8 mouse cellular contexts compared by ENCODE assay signal in the genomic region with DNA sequence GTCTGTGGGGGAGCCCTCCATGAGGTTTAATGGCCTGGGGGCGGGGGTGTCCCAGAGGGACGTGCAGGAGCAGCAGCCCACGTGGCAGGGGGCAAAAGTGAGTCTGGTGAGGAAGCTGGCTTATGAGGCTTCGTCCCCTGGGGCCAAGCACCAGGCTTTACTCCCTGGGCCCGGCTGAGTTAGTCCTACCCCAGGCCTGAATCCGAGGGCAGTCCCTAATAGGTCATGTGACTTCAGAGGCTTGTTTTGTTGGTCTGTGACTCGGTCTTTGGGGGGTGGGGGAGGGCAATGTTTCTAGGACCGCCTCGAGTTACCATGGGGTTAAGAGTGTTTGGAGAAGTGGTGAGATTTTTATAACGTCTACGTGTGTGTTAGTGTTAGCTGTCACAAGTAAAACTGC. TPM values are rescaled to one million over a fixed set of nuclear protein-coding genes. Genes with fewer than 3 reads are reported as not detected.
DNase-seq lines count a peak whose midpoint lies in the region; ATAC-seq lines count a peak whose summit lies in the region.
"Had no signal": no experiment of that assay in that cellular context is flagged by ENCODE, and none has a peak within 500 bp of the region (broad histone marks: within the 10 kb centered on the region; RNA-seq: fewer than 3 reads in every experiment).

No protein-coding gene starts in this region.

- no peak overlapping the region for H3K9ac ChIP-seq in hindbrain, embryonic 11.5 days (ENCODE audit: low read depth, low read length)
- H3K9ac ChIP-seq in liver, embryonic 15.5 days: no peak overlapping the region
- H3K9ac ChIP-seq: liver, embryonic 13.5 days had no signal

- no peaks in the 10 kb centered on the region; the same call in 1 of the 2 replicates for H3K4me1 ChIP-seq in hindbrain, embryonic 11.5 days (replicated peaks; ENCODE audit: control insufficient read depth, insufficient read depth, low read length)
- peaks cover 27% of the 10 kb centered on the region for H3K4me1 ChIP-seq in liver, embryonic 15.5 days (replicated peaks)

- H3K27ac ChIP-seq in hindbrain, embryonic 11.5 days (ENCODE audit: low read depth, low read length): no peak overlapping the region
- H3K27ac ChIP-seq in liver, embryonic 15.5 days (replicated peaks): no peak overlapping the region
- H3K27ac ChIP-seq: liver, embryonic 13.5 days had no signal

- no peak overlapping the region for H3K4me2 ChIP-seq in hindbrain, embryonic 11.5 days (replicated peaks; ENCODE audit: low read depth, low read length)
- H3K4me2 ChIP-seq in liver, embryonic 15.5 days: 0 out of 2 replicates have a peak overlapping the region, but pooled peaks have one; percentile 4
- H3K4me2 ChIP-seq: liver, embryonic 13.5 days had no signal

- H3K27me3 ChIP-seq in hindbrain, embryonic 11.5 days (ENCODE audit: control insufficient read depth, insufficient read depth, low read length): no peaks in the 10 kb centered on the region
- H3K27me3 ChIP-seq in liver, embryonic 15.5 days: no peaks in the 10 kb centered on the region
- H3K27me3 ChIP-seq: liver, embryonic 13.5 days had no signal

- no peaks in the 10 kb centered on the region for H3K36me3 ChIP-seq in hindbrain, embryonic 11.5 days (ENCODE audit: control insufficient read depth, insufficient read depth, low read length)
- no peaks in the 10 kb centered on the region for H3K36me3 ChIP-seq in liver, embryonic 15.5 days (replicated peaks)
- H3K36me3 ChIP-seq: liver, embryonic 13.5 days had no signal

- no peak overlapping the region for H3K4me3 ChIP-seq in hindbrain, embryonic 11.5 days (ENCODE audit: low read depth, low read length)
- H3K4me3 ChIP-seq in liver, embryonic 15.5 days (replicated peaks): no peak overlapping the region
- H3K4me3 ChIP-seq: liver, embryonic 13.5 days had no signal

- peak; percentile 53 for ATAC-seq in hindbrain, embryonic 11.5 days (ENCODE audit: low FRiP score)
- ATAC-seq in liver, embryonic 15.5 days (ENCODE audit: insufficient read depth): no peak

- 40% methylated on average over 11 of the region's 11 CpGs for WGBS in hindbrain, embryonic 11.5 days
- 25% methylated on average over 11 of the region's 11 CpGs for WGBS in liver, embryonic 15.5 days (ENCODE audit: insufficient replicate concordance)

- peak; percentile 47 for DNase-seq in lung, postnatal 10 days
- no peak for DNase-seq in lung, postnatal 14 days
- no peak for DNase-seq in hindbrain, embryonic 11.5 days (ENCODE audit: low spot score)
- DNase-seq in layer of hippocampus, adult 18-20 months (ENCODE audit: low spot score in 2 of 2): no peak
- no peak for DNase-seq in thymus, postnatal 14 days
- DNase-seq in left cerebral cortex, postnatal 25 days (ENCODE audit: low spot score in 2 of 2): no peak

- intact Hi-C loops in left cerebral cortex, postnatal 25 days (cut with DNase I): loop anchor here (1.0 to 2.0 kb wide), 2 partner anchors 91 to 100 kb away; no protein-coding TSS in a partner anchor

- H3K9me3 ChIP-seq in hindbrain, embryonic 11.5 days (ENCODE audit: control insufficient read depth, low read length): no peaks in the 10 kb centered on the region
- H3K9me3 ChIP-seq in liver, embryonic 15.5 days (replicated peaks): no peaks in the 10 kb centered on the region
- H3K9me3 ChIP-seq: liver, embryonic 13.5 days had no signal

RNA-seq across cellular contexts. Expression of gene Fhad1, which starts 57.1 kb away (rescaled TPM):
- polyA plus RNA-seq in hindbrain, embryonic 11.5 days (2014; fragmentation: Nextera tagmentation; extraction: Ambion mirVana): 3.5 and 4.0 TPM in 2 replicates
- 0.24 TPM in 1 of 2 replicates, not detected in the other for polyA plus RNA-seq in liver, embryonic 15.5 days (2015; fragmentation: Nextera tagmentation; extraction: Ambion mirVana)
- total RNA-seq in layer of hippocampus, adult 18-20 months (2021): 10 to 100 TPM; 12.8 to 13.1 TPM
- total RNA-seq in left cerebral cortex, postnatal 25 days (2021): 1 to 10 TPM; 4.6 to 5.1 TPM
